Mouse (Mus musculus): Measurements from ENCODE around the gene Coil. TPM values are rescaled to one million over a fixed set of nuclear protein-coding genes. Genes with fewer than 3 reads are reported as not detected.

The Coil gene
- total and polyA plus RNA-seq, 3 experiments = 28.5 to 37.4 (median 35.4) TPM

- Histone ChIP-seq H3K9ac (ENCODE audit: insufficient read depth, low read depth) (peak overlapping the region; percentile 50), H3K4me3 (replicated peaks in 1 of 3; ENCODE audit: low read depth in 2 of 3, low read length in 2 of 3, poor library complexity in 1 of 3) (peak overlapping the region; percentile 76 to 85 (median 84)), H3K4me1 (ENCODE audit: control insufficient read depth in 1 of 2, insufficient read depth in 2 of 2) (peaks cover 26 to 61% of the 10 kb centered on the region in 2 experiments), H3K27ac (ENCODE audit: insufficient read depth, low read depth) (no peak overlapping the region), H3K27me3 (replicated peaks) (no peaks in the 10 kb centered on the region), H3K79me2 (replicated peaks; ENCODE audit: control insufficient read depth, extremely low read depth, insufficient read depth, poor library complexity, severe bottlenecking) (peaks cover 37% of the 10 kb centered on the region), H3K36me3 (replicated peaks in 1 of 2; ENCODE audit: control insufficient read depth in 1 of 2, insufficient read depth in 1 of 2, low read length in 1 of 2) (peaks cover 6 to 41% of the 10 kb centered on the region in 2 experiments), H3K4me2 (ENCODE audit: insufficient read depth, low read depth, poor library complexity, severe bottlenecking) (peak overlapping the region; percentile 58), H3K9me3 (replicated peaks; ENCODE audit: low read length) (no peaks in the 10 kb centered on the region)
- in situ Hi-C loops (cut with MboI; ENCODE audit: low pct_ligation_motif_present, low pct_unique_long_range_greater_than_20kb, low sequenced_read_pairs) = loop anchor here (5.0 kb wide), 1 partner anchor 37 kb away; no protein-coding TSS in a partner anchor
- TF ChIP-seq TBP (conservative IDR thresholded peaks at IDR 0.05; ENCODE audit: low read depth, low read length) = no peak
- no peak for TF ChIP-seq SMC3 (IDR thresholded peaks at IDR 0.05; ENCODE audit: low read depth, low read length)
- TF ChIP-seq TCF12 (IDR thresholded peaks at IDR 0.05; ENCODE audit: low read depth, low read length) = no peak
- TF ChIP-seq HCFC1 (IDR thresholded peaks at IDR 0.05; ENCODE audit: low read depth, low read length) = no peak
- no peak for TF ChIP-seq MAX (IDR thresholded peaks at IDR 0.05; ENCODE audit: low read length)
- no peak for TF ChIP-seq MAFK (IDR thresholded peaks at IDR 0.05; ENCODE audit: insufficient replicate concordance, low read length)
- no peak for DNase-seq (ENCODE audit: extremely low read depth)
- dilution Hi-C loops (cut with MboI; ENCODE audit: extremely low pct_ligation_motif_present, extremely low pct_unique_long_range_greater_than_20kb, low sequenced_read_pairs) = no loop called here
These were observed 30.4 kb downstream of the Coil start for GRCm38 (mm10) chr11:89000527-89000819.

- Histone ChIP-seq H3K79me2 (replicated peaks; ENCODE audit: control insufficient read depth, extremely low read depth, insufficient read depth, poor library complexity, severe bottlenecking) (peaks cover 37% of the 10 kb centered on the region), H3K36me3 (replicated peaks in 1 of 2; ENCODE audit: control insufficient read depth in 1 of 2, insufficient read depth in 1 of 2, low read length in 1 of 2) (peaks cover 10 to 52% of the 10 kb centered on the region in 2 experiments), H3K9ac (ENCODE audit: insufficient read depth, low read depth) (no peak overlapping the region), H3K4me3 (replicated peaks in 1 of 3; ENCODE audit: low read depth in 2 of 3, low read length in 2 of 3, poor library complexity in 1 of 3) (peak overlapping the region; percentile 6 to 33 (median 26)), H3K4me2 (ENCODE audit: insufficient read depth, low read depth, poor library complexity, severe bottlenecking) (peak overlapping the region; percentile 58), H3K9me3 (replicated peaks; ENCODE audit: low read length) (no peaks in the 10 kb centered on the region), H3K27me3 (replicated peaks) (no peaks in the 10 kb centered on the region), H3K4me1 (ENCODE audit: control insufficient read depth in 1 of 2, insufficient read depth in 2 of 2) (peaks cover 26 to 67% of the 10 kb centered on the region in 2 experiments), H3K27ac (ENCODE audit: insufficient read depth, low read depth) (no peak overlapping the region)
- DNase-seq (ENCODE audit: extremely low read depth) = no peak
- dilution Hi-C loops (cut with MboI; ENCODE audit: extremely low pct_ligation_motif_present, extremely low pct_unique_long_range_greater_than_20kb, low sequenced_read_pairs) = no loop called here
- TF ChIP-seq SMC3 (IDR thresholded peaks at IDR 0.05; ENCODE audit: low read depth, low read length) = no peak
- TF ChIP-seq RAD21 (IDR thresholded peaks at IDR 0.05; ENCODE audit: low read depth, low read length) = no peak
- no peak for TF ChIP-seq USF1 (IDR thresholded peaks at IDR 0.05; ENCODE audit: low read depth, low read length)
- TF ChIP-seq IRF4 (IDR thresholded peaks at IDR 0.05; ENCODE audit: low read depth, low read length) = no peak
- no peak for TF ChIP-seq HCFC1 (IDR thresholded peaks at IDR 0.05; ENCODE audit: low read depth, low read length)
- no peak for TF ChIP-seq ETS1 (conservative IDR thresholded peaks at IDR 0.05; ENCODE audit: low read depth, low read length)
- TF ChIP-seq SIN3A (IDR thresholded peaks at IDR 0.05; ENCODE audit: low read length) = no peak
- no peak for TF ChIP-seq BHLHE40 (IDR thresholded peaks at IDR 0.05; ENCODE audit: low read depth, low read length)
- TF ChIP-seq POLR2AphosphoS2 (IDR thresholded peaks at IDR 0.05; ENCODE audit: low read depth, low read length) = no peak
- no peak for TF ChIP-seq POLR2A (IDR thresholded peaks at IDR 0.05; ENCODE audit: low read depth, low read length)
- in situ Hi-C loops (cut with MboI; ENCODE audit: low pct_ligation_motif_present, low pct_unique_long_range_greater_than_20kb, low sequenced_read_pairs) = loop anchor here (5.0 kb wide), 1 partner anchor 36 kb away; no protein-coding TSS in a partner anchor
These were observed 31.5 kb downstream of the Coil start for GRCm38 (mm10) chr11:89001569-89001968.

DNA sequence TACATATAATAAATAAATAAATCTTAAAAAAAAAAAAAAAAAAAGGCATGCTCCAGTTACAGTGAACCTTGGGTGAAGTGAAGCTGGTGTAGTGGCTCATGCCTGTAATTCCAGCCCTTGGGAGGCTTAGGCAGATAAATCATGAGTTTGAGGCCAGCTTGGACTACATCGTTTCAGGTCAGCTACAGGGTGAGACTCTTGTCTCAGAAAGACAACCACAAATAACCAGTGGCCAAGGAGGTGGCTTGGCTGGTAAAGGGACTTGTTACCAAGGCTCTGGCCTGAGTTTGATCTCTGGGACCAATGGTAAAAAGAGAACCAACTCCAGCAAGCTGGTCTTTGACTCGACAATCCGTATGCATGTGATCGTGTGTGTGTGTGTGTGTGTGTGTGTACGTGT, 32.0 kb downstream of the Coil start:
- H3K27me3 ChIP-seq (replicated peaks) = no peaks in the 10 kb centered on the region
- H3K36me3 ChIP-seq (replicated peaks in 1 of 2; ENCODE audit: control insufficient read depth in 1 of 2, insufficient read depth in 1 of 2, low read length in 1 of 2) = peaks cover 11 to 55% of the 10 kb centered on the region in 2 experiments
- peak overlapping the region in 2 of 3 experiments; percentile 10 to 39 for H3K4me3 ChIP-seq (replicated peaks in 1 of 3; ENCODE audit: low read depth in 2 of 3, low read length in 2 of 3, poor library complexity in 1 of 3)
- H3K4me1 ChIP-seq (ENCODE audit: control insufficient read depth in 1 of 2, insufficient read depth in 2 of 2) = peaks cover 26 to 64% of the 10 kb centered on the region in 2 experiments
- no peak for DNase-seq (ENCODE audit: extremely low read depth)
- H3K4me2 ChIP-seq (ENCODE audit: insufficient read depth, low read depth, poor library complexity, severe bottlenecking) = peak overlapping the region; percentile 53
- in situ Hi-C loops (cut with MboI; ENCODE audit: low pct_ligation_motif_present, low pct_unique_long_range_greater_than_20kb, low sequenced_read_pairs) = loop anchor here (5.0 kb wide), 1 partner anchor 35 kb away; no protein-coding TSS in a partner anchor
- no peaks in the 10 kb centered on the region for H3K9me3 ChIP-seq (replicated peaks; ENCODE audit: low read length)
- H3K27ac ChIP-seq (ENCODE audit: insufficient read depth, low read depth) = no peak overlapping the region
- dilution Hi-C loops (cut with MboI; ENCODE audit: extremely low pct_ligation_motif_present, extremely low pct_unique_long_range_greater_than_20kb, low sequenced_read_pairs) = no loop called here
- H3K79me2 ChIP-seq (replicated peaks; ENCODE audit: control insufficient read depth, extremely low read depth, insufficient read depth, poor library complexity, severe bottlenecking) = peaks cover 37% of the 10 kb centered on the region
- TF ChIP-seq SIN3A (IDR thresholded peaks at IDR 0.05; ENCODE audit: low read length) = no peak
- no peak overlapping the region for H3K9ac ChIP-seq (ENCODE audit: insufficient read depth, low read depth)
